Mouse (Mus musculus) thymus, postnatal 14 days (tissue): ENCODE results near the gene Snapin.
A peak's percentile ranks its signal among the peaks of the same experiment; 100 is the strongest.

Source experiments
- DNase-seq: peaks from one replicate; pipeline ENCODE4 v3.0.0; 2021

Gene Snapin

DNA sequence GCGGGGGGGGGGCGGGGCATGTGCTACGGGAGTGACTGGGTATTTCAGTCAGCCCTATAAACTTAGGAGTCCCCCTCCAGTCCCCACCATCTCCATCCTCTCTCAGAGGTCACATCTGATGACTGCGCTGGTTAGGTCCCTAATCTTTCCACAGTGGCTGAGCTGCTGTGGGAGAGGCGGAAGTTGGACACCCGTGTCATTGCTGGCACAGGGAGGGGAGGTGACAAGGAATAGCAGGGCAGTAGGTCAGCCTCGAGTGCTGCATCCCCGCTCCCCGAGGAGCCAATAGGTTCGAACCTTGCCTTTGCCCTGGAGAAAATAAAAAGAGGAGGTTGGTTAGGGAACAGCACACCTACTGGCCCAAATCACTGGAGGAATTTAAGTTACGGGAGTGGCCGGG is 40.0 kb downstream of the Snapin start:
- no peak for DNase-seq

- DNase-seq: no peak
Observed at GRCm38 (mm10) chr3:90448626-90449025, 42.2 kb downstream of the Snapin start.

- no peak for DNase-seq
Observed at GRCm38 (mm10) chr3:90447123-90447494, 43.7 kb downstream of the Snapin start.

DNA sequence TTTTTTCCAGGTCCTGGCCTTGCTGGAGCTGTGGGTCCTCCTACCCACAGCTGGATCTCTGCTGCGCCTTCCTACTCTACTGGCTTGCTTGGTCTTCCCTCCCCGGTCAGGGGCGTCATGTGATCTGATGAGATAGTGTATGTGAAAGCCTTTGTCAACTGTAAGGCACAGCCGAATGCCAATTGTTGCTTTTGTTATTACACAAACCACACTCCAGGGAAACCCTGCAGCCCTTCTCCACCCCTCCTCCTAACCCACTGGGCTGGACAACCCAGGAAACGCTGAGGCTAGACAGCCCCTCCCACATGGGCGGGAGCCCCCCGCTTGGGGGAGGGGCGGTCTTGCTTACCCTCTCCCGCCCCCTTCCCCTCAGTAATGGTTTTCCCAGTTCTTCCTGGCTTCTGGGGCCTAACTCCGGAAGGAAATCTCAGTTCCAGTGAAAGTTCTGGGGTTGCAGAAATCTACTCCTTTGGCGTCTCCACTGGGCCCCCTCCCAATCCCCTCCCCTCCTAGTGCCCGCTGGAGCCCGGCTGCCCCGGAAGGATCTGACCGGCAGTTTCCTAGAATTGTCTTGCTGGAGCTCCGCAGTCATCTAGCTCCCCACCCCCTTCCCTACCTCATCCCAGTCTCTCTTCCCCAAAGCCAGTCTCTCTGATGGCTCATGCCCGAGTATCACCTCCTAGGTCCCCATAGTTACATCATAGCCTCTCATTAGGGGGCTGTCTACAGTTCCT is 44.3 kb downstream of the Snapin start:
- DNase-seq: peak; percentile 68

DNA sequence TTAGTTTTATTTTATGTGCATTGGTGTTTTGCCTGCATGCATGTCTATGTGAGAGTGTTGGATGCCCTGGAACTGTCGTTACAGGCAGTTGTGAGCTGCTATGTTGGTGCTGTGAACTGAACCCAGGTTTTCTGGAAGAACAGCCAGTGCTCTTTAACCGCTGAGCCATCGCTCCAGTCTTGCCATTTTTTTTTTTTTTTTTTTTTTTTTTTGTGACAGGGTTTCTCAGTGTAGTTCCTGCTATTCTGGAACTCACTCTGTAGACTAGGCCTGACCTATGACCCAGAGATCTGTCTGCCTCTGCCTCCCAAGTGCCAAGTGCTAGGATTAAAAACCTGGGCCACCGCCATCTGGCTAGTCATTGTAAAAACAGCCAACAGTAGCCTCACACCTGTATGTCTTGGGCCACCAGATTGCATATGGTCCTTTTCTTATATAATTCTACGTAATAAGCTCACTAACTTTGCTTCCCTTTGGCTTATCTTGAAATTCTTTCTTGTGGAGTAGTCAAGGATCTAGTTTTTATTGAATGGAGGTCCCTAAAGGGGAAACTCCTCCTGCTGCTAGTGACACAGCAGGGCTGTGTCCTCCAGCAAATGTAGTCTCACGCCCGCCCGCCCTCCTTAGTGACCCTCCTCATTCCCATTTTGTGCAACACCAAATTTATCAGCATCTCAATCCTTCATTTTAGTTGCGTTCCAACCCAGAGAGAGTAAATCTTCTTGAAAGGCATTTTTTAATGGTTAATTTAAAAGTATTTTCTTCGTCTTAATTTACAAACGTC is 45.2 kb downstream of the Snapin start:
- DNase-seq: no peak

GRCm38 (mm10) chr3:90443977-90444376 is 46.9 kb downstream of the Snapin start:
- DNase-seq: no peak

DNA sequence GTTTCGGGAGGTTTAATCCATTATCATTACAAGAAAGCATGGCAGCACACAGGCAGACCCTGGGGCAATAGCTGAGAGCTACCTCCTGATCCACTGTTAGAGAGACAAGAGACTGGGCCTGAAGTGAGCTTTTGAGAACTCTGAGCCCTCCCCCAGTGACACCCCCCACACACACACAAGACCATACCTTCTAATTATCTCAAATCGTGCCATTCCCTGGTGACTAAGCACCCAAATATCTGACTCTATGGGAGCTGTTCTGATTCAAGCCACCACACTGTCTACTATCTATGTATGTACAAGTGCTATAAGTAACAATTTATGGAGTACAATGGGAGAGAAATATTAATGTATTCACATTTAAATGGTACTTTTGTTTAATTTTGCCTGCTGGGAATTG is 50.1 kb downstream of the Snapin start:
- no peak for DNase-seq
